Mouse (Mus musculus): ENCODE results near the gene Csnka2ip. TPM values are rescaled to one million over a fixed set of nuclear protein-coding genes. Genes with fewer than 3 reads are reported as not detected.

The Csnka2ip gene
- polyA plus RNA-seq, 1 experiment from 2014 or later, result not detected

Other genes with a start within 250 kb of the Csnka2ip start
- 23.4 and 25.1 TPM in 2 replicates for gene 4930453N24Rik, start 168.8 kb upstream of the Csnka2ip start, polyA plus RNA-seq (2015; fragmentation: Nextera tagmentation; extraction: Ambion mirVana)
- gene Zfp654, start 249.2 kb upstream of the Csnka2ip start, polyA plus RNA-seq (2015; fragmentation: Nextera tagmentation; extraction: Ambion mirVana), result 5.1 and 6.2 TPM in 2 replicates
- 56.2 and 57.7 TPM in 2 replicates for gene Cggbp1, start 249.6 kb upstream of the Csnka2ip start, polyA plus RNA-seq (2015; fragmentation: Nextera tagmentation; extraction: Ambion mirVana)

Measured in thymus, postnatal 0 days (tissue).